Mouse (Mus musculus) heart, postnatal 0 days (tissue): ENCODE measurements around the gene Dusp18. TPM values are rescaled to one million over a fixed set of nuclear protein-coding genes. Genes with fewer than 3 reads are reported as not detected.
A peak's percentile ranks its signal among the peaks of the same experiment; 100 is the strongest.

Experiments
- ATAC-seq: fragments of 200-750 bp; cut with Nextera tagmentation; 2 replicates; pipeline ENCODE4 v1.8.0; 2017; ENCODE audit warnings: low read depth, moderate number of reproducible peaks, moderate library complexity; ENCODE audit not compliant: insufficient read depth
- DNase-seq: peaks from one replicate; pipeline ENCODE4 v3.0.0-alpha.2; 2016; ENCODE audit warnings: low spot score
- H3K27ac ChIP-seq: fragments of 300-500 bp; sonication (generic); 2 replicates; pipeline ENCODE4 v1.5.1; 2014; ENCODE audit warnings: low read depth, mild to moderate bottlenecking
- H3K27me3 ChIP-seq: fragments of 300-500 bp; sonication (generic); 2 replicates; pipeline ENCODE4 v1.6.1; 2014; ENCODE audit warnings: low read length, mixed read lengths; ENCODE audit not compliant: control insufficient read depth, insufficient read depth
- H3K36me3 ChIP-seq: fragments of 300-500 bp; sonication (generic); replicated peaks from 2 replicates; pipeline ENCODE4 v1.6.1; 2014; ENCODE audit warnings: low read length, mixed read lengths; ENCODE audit not compliant: control insufficient read depth, insufficient read depth
- H3K4me1 ChIP-seq: fragments of 300-500 bp; sonication (generic); 2 replicates; pipeline ENCODE4 v1.6.1; 2014; ENCODE audit warnings: antibody characterized with exemption; ENCODE audit not compliant: control insufficient read depth, insufficient read depth
- H3K4me2 ChIP-seq: fragments of 300-500 bp; sonication (generic); 2 replicates; pipeline ENCODE4 v1.6.1; 2014; ENCODE audit warnings: low read depth, mild to moderate bottlenecking, low read length, moderate library complexity
- H3K4me3 ChIP-seq: fragments of 300-500 bp; sonication (generic); 2 replicates; pipeline ENCODE4 v1.5.1; 2014; ENCODE audit warnings: low read depth, low read length
- H3K9ac ChIP-seq: fragments of 300-500 bp; sonication (generic); replicated peaks from 2 replicates; pipeline ENCODE4 v1.6.1; 2014; ENCODE audit warnings: low read depth, low read length, mixed read lengths
- H3K9me3 ChIP-seq: fragments of 300-500 bp; sonication (generic); replicated peaks from 2 replicates; pipeline ENCODE4 v1.6.1; 2016; ENCODE audit warnings: low read length; ENCODE audit not compliant: control insufficient read depth
- CTCF ChIP-seq: IDR thresholded peaks from 2 replicates; pipeline ENCODE4 v1.5.1; 2016; ENCODE audit warnings: antibody characterized with exemption, control low read depth, low read depth
- EP300 ChIP-seq: IDR thresholded peaks from 2 replicates; pipeline ENCODE4 v1.6.1; 2016; ENCODE audit warnings: antibody characterized with exemption, low read depth
- WGBS: fragments of 180-500 bp; shearing (Covaris S2); extraction: QIAGEN DNeasy Blood & Tissue Kit; methylation state at CpG from one replicate; pipeline ENCODE4 v1.1.7; 2014; 5-methylcytosine and 5-hydroxymethylcytosine counted together
- polyA plus RNA-seq: library from polyadenylated mRNA; unstranded; fragments of >200 nt; fragmentation: Nextera tagmentation; extraction: Ambion mirVana; gene quantifications from 2 replicates; pipeline ENCODE4 v1.2.1, GENCODE M21; 2015
- total RNA-seq: library from RNA; depleted of rRNA; stranded (reverse); fragments of >200 nt; gene quantifications from 2 replicates; pipeline ENCODE4 v1.2.3, GENCODE M21; 2014; ENCODE audit warnings: low replicate concordance

The Dusp18 gene
- total and polyA plus RNA-seq, 2 experiments from 2014 or later = 14.8 to 16.5 TPM

DNA sequence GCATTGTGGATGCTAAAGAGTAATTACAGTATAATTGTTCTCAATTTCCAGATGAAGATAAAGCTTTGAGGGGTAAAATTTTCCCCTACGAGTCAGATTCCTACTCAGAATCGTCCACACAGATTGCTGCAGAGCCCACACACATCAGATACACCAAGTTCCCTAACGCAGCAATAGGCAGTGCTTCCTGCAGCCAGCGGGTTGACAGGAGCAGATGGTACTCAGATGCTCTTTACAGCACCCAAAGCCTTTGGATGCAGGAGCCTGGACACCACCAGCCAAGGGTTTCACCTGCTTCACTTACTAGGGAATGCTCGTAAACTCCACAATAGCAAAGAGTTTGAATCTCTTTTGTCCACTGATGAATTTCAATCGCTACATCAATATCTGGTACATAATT is 18.6 kb upstream of the Dusp18 start:
- ATAC-seq = no peak
- no peak overlapping the region for H3K4me2 ChIP-seq
- no peak for DNase-seq
- no peak overlapping the region for H3K9ac ChIP-seq
- no peaks in the 10 kb centered on the region for H3K36me3 ChIP-seq
- TF ChIP-seq CTCF (no peak), EP300 (no peak)
- no peak overlapping the region for H3K4me3 ChIP-seq
- no peak overlapping the region for H3K27ac ChIP-seq
- 66% methylated on average over 6 of the region's 6 CpGs for WGBS
- H3K4me1 ChIP-seq = no peaks in the 10 kb centered on the region
- 0 out of 2 replicates have a peak, but pooled peaks cover 2% of the 10 kb centered on the region for H3K27me3 ChIP-seq
- no peaks in the 10 kb centered on the region for H3K9me3 ChIP-seq

DNA sequence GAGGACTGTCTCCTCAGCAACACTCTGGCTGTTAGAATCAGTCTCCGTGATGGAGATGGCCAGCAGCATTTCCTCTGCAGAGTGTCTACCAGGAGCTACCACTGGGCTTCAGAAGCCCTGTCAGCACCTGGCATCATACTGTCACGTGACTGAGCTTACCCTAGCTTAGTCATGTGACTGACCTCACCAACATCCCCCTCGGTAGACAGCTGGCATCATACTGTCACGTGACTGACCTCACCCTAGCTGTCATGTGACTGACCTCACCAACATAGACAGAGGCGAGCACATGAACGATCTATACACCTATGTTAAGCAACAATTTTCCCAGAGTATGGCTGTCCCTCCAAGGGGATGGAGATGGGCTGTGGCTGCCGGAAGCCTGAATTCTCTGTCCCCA is 16.4 kb upstream of the Dusp18 start:
- Histone ChIP-seq H3K9me3 (no peaks in the 10 kb centered on the region), H3K4me2 (no peak overlapping the region), H3K27me3 (0 out of 2 replicates have a peak, but pooled peaks cover 2% of the 10 kb centered on the region), H3K36me3 (no peaks in the 10 kb centered on the region), H3K4me1 (no peaks in the 10 kb centered on the region), H3K27ac (no peak overlapping the region), H3K4me3 (no peak overlapping the region), H3K9ac (no peak overlapping the region)
- no peak for ATAC-seq
- DNase-seq = no peak
- WGBS = 61% methylated on average over 7 of the region's 7 CpGs
- no peak for TF ChIP-seq EP300
- TF ChIP-seq CTCF = no peak

DNA sequence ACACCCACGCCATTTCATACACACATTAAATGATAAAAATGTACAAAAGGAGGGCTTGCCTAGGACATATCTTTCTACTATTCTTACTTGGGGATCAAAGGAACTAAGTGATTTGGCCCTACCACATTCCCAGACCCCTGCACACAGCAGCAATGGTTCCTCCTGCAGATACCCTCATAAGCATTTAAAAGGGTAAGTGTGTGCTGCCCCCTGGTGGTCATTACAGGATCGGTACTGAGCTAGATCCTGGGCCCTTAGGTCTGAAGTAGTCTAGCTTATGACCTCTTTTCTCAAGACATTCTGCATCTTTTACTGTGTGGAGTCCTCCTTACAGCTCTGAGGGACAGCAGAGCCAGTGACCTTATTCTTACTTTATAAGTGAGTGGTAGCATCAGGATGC is 15.2 kb upstream of the Dusp18 start:
- H3K9ac ChIP-seq = no peak overlapping the region
- 34% methylated on average over 2 of the region's 2 CpGs for WGBS
- H3K36me3 ChIP-seq = no peaks in the 10 kb centered on the region
- H3K27ac ChIP-seq = no peak overlapping the region
- no peak overlapping the region for H3K4me3 ChIP-seq
- DNase-seq (peak; percentile 81), ATAC-seq (0 out of 2 replicates have a peak, but pooled peaks have one; percentile 62)
- H3K27me3 ChIP-seq = 0 out of 2 replicates have a peak, but pooled peaks cover 2% of the 10 kb centered on the region
- no peak for TF ChIP-seq EP300
- TF ChIP-seq CTCF = peak; percentile 90
- H3K9me3 ChIP-seq = no peaks in the 10 kb centered on the region
- H3K4me2 ChIP-seq = no peak overlapping the region
- H3K4me1 ChIP-seq = no peaks in the 10 kb centered on the region

DNA sequence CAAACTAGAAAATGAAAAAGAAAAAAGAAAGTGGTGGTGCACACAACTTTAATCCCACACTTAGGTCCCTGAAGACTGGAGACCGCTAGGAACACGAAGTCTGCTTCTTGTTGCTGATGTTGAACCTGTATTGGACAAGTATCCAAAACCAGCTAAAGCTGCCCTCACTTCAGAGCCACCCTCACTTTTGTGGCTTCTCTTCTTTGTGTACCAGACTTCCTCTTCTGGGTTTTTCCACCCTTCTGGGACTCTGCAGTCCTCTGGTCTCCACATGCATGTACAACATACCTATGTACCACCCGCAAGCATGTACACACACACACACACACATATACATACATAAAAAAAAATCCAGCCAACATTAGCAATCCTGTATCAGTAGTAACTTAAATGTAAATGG is 11.3 kb upstream of the Dusp18 start:
- no peaks in the 10 kb centered on the region for H3K36me3 ChIP-seq
- no peak overlapping the region for H3K27ac ChIP-seq
- ATAC-seq (no peak), DNase-seq (no peak)
- H3K4me1 ChIP-seq = no peaks in the 10 kb centered on the region
- no peak for TF ChIP-seq EP300
- no peak for TF ChIP-seq CTCF
- 0 out of 2 replicates have a peak, but pooled peaks cover 7% of the 10 kb centered on the region for H3K27me3 ChIP-seq
- H3K9ac ChIP-seq = no peak overlapping the region
- WGBS = 82% methylated on average over 3 of the region's 3 CpGs
- no peak overlapping the region for H3K4me2 ChIP-seq
- no peaks in the 10 kb centered on the region for H3K9me3 ChIP-seq
- H3K4me3 ChIP-seq = no peak overlapping the region

DNA sequence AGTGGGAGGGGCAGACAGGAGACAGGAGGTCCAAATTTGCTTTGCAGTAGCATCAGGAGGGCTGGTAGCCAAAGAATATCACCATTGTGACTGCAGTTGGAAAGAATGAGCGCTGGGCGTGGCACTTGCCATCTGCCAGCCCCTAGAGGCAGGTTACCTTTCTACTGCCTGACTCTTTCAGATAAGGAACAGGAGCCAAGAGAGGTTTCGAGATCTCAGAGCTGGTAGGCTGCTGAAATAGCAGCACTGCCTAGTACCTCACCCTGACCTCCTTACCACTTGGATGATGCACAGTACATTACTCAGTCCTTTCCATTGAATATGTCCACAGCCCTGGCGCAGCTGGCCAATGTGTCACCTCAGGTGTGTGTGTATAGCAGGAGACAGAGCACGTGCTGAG is 7.7 kb upstream of the Dusp18 start:
- TF ChIP-seq EP300 (no peak), CTCF (no peak)
- Histone ChIP-seq H3K4me1 (no peaks in the 10 kb centered on the region), H3K27me3 (0 out of 2 replicates have a peak, but pooled peaks cover 5% of the 10 kb centered on the region), H3K9me3 (no peaks in the 10 kb centered on the region), H3K36me3 (no peaks in the 10 kb centered on the region), H3K27ac (no peak overlapping the region), H3K9ac (no peak overlapping the region), H3K4me3 (no peak overlapping the region), H3K4me2 (no peak overlapping the region)
- ATAC-seq (no peak), DNase-seq (no peak)
- WGBS = 59% methylated on average over 5 of the region's 5 CpGs

DNA sequence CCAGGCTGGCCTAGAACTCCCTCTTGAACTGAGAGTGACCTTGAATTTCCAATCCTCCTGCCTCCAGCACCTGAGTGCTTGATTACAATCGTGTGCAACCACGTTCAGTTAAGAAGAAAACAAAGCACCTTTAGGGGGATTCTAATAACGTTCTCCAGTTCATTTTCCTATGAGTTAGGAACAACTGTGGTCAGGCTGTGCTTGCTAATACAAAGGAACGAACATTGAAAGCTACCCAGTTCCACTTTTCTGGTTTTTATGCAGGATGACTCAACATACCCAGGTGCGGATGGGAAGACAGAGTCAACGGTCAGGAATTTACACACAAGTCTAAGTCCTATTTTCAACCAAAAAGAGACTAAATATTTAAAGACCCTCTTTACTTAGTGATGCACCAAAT is 1.1 kb upstream of the Dusp18 start:
- WGBS = 80% methylated on average over 6 of the region's 6 CpGs
- Histone ChIP-seq H3K9ac (no peak overlapping the region), H3K27me3 (no peaks in the 10 kb centered on the region), H3K4me1 (0 out of 2 replicates have a peak, but pooled peaks cover 4% of the 10 kb centered on the region), H3K9me3 (no peaks in the 10 kb centered on the region), H3K27ac (no peak overlapping the region), H3K4me2 (peak overlapping the region; percentile 76; the same call in 1 of the 2 replicates), H3K4me3 (no peak overlapping the region), H3K36me3 (peaks cover 18% of the 10 kb centered on the region)
- no peak for DNase-seq
- TF ChIP-seq EP300 = no peak
- TF ChIP-seq CTCF = no peak
- ATAC-seq = no peak
